Mouse (Mus musculus) testis, adult 2 months (tissue): ENCODE measurements at regions not wholly inside any gene's neighbourhood (a gene's known extent, or its start where the extent isn't known, plus 50 kb on each side); places are given as distances from the start of the nearest gene placed in this dataset.

ENCODE experiments used
- CTCF ChIP-seq: fragments of 200-500 bp; IDR thresholded peaks from 2 replicates; pipeline ENCODE4 v1.5.1; 2012; ENCODE audit warnings: low read depth, mild to moderate bottlenecking, inconsistent platforms, low read length, moderate library complexity; ENCODE audit not compliant: control insufficient read depth, insufficient read depth, insufficient replicate concordance
- POLR2A ChIP-seq: fragments of 200-500 bp; IDR thresholded peaks from 2 replicates; pipeline ENCODE4 v1.6.1; 2012; ENCODE audit warnings: low read depth, mild to moderate bottlenecking, inconsistent platforms, low read length, moderate library complexity; ENCODE audit not compliant: control insufficient read depth

GRCm38 (mm10) chr17:88175951-88176623 lies 111.0 kb upstream of the Fbxo11 start:
- TF ChIP-seq POLR2A (no peak), CTCF (no peak)
